Mouse (Mus musculus): Measurements from ENCODE around the gene Lrrk1. TPM values are rescaled to one million over a fixed set of nuclear protein-coding genes. Genes with fewer than 3 reads are reported as not detected.
A peak's percentile ranks its signal among the peaks of the same experiment; 100 is the strongest.

Lrrk1 gene
- polyA plus RNA-seq, 2 experiments, result 2.3 to 3.1 TPM

GRCm38 (mm10) chr7:66343307-66343706 is 44.8 kb downstream of the Lrrk1 start:
- Histone ChIP-seq H3K27me3 (ENCODE audit: control insufficient read depth, insufficient read depth, low read length) (no peaks in the 10 kb centered on the region), H3K4me3 (ENCODE audit: insufficient read depth in 1 of 2, low read depth in 2 of 2, low read length in 2 of 2) (no peak overlapping the region), H3K27ac (no peak overlapping the region), H3K9ac (replicated peaks) (no peak overlapping the region), H3K9me3 (ENCODE audit: control insufficient read depth, low read length) (no peaks in the 10 kb centered on the region), H3K36me3 (replicated peaks; ENCODE audit: control insufficient read depth, insufficient read depth, low read depth) (no peaks in the 10 kb centered on the region), H3K4me2 (ENCODE audit: low read depth) (no peak overlapping the region), H3K4me1 (replicated peaks; ENCODE audit: control insufficient read depth in 2 of 2, insufficient read depth in 2 of 2, low read length in 1 of 2) (0 out of 4 replicates have a peak, but pooled peaks cover 0 to 6% of the 10 kb centered on the region in 2 experiments)
- DNase-seq (ENCODE audit: low read depth in 3 of 3, low spot score in 3 of 3) (no peak), ATAC-seq (ENCODE audit: insufficient read depth) (no peak)
- TF ChIP-seq CTCF (IDR thresholded peaks at IDR 0.05; ENCODE audit: low read depth), result no peak
- TF ChIP-seq EP300 (IDR thresholded peaks at IDR 0.05; ENCODE audit: low read depth), result no peak
- 66% methylated on average over 5 of the region's 5 CpGs for WGBS (ENCODE audit: insufficient replicate concordance)

DNA sequence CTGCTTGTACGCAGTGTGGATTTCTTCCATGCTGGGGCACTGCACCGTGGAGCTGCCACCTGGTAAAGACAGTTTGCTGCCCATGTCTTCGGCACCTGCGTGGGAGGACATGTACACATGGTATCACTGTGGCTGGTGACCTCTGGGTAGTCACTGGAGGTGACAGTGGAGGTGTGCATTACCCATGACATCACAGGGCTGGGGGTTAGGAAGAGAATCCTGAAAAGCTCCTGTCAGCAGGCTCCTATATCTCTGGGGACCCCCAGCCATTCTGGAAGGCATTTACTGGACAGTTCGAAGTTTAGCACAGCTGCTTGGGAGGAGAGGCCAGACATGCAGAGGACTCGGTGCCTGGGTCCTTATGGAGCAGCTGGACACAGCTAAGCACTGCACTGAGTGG is 45.3 kb downstream of the Lrrk1 start:
- no peak for DNase-seq (ENCODE audit: low read depth in 3 of 3, low spot score in 3 of 3)
- no peak for ATAC-seq (ENCODE audit: insufficient read depth)
- WGBS (ENCODE audit: insufficient replicate concordance), result 69% methylated on average over 6 of the region's 6 CpGs
- Histone ChIP-seq H3K9me3 (ENCODE audit: control insufficient read depth, low read length) (no peaks in the 10 kb centered on the region), H3K4me2 (ENCODE audit: low read depth) (no peak overlapping the region), H3K4me3 (ENCODE audit: insufficient read depth in 1 of 2, low read depth in 2 of 2, low read length in 2 of 2) (no peak overlapping the region), H3K27me3 (ENCODE audit: control insufficient read depth, insufficient read depth, low read length) (no peaks in the 10 kb centered on the region), H3K27ac (no peak overlapping the region), H3K9ac (replicated peaks) (no peak overlapping the region), H3K4me1 (replicated peaks; ENCODE audit: control insufficient read depth in 2 of 2, insufficient read depth in 2 of 2, low read length in 1 of 2) (0 out of 4 replicates have a peak, but pooled peaks cover 0 to 6% of the 10 kb centered on the region in 2 experiments), H3K36me3 (replicated peaks; ENCODE audit: control insufficient read depth, insufficient read depth, low read depth) (no peaks in the 10 kb centered on the region)
- TF ChIP-seq EP300 (IDR thresholded peaks at IDR 0.05; ENCODE audit: low read depth) (no peak), CTCF (IDR thresholded peaks at IDR 0.05; ENCODE audit: low read depth) (no peak)

DNA sequence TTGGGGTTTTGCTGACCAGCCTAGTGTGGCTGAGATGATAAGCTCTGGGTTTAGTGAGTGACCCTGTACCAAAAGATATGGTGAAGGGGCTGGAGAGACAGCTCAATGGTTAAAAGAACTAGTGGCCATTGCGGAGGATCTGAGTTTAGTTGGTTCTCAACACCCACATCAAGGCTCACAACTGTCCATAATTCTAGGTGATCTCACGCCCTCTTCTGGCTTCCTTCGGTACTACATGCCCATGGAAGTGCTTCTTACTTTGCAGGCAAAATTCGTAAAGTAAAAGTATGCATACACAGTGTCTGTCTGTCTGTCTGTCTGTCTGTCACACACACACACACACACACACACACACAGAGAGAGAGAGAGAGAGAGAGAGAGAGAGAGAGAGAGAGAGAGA is 45.8 kb downstream of the Lrrk1 start:
- H3K27ac ChIP-seq, result no peak overlapping the region
- 37% methylated on average over 4 of the region's 4 CpGs for WGBS (ENCODE audit: insufficient replicate concordance)
- peak in 2 of 3 experiments; percentile 20 to 32 for DNase-seq (ENCODE audit: low read depth in 3 of 3, low spot score in 3 of 3)
- H3K36me3 ChIP-seq (replicated peaks; ENCODE audit: control insufficient read depth, insufficient read depth, low read depth), result no peaks in the 10 kb centered on the region
- 0 out of 4 replicates have a peak, but pooled peaks cover 0 to 4% of the 10 kb centered on the region in 2 experiments for H3K4me1 ChIP-seq (replicated peaks; ENCODE audit: control insufficient read depth in 2 of 2, insufficient read depth in 2 of 2, low read length in 1 of 2)
- no peak overlapping the region for H3K4me3 ChIP-seq (ENCODE audit: insufficient read depth in 1 of 2, low read depth in 2 of 2, low read length in 2 of 2)
- H3K27me3 ChIP-seq (ENCODE audit: control insufficient read depth, insufficient read depth, low read length), result no peaks in the 10 kb centered on the region
- H3K4me2 ChIP-seq (ENCODE audit: low read depth), result no peak overlapping the region
- no peak for TF ChIP-seq EP300 (IDR thresholded peaks at IDR 0.05; ENCODE audit: low read depth)
- peak; percentile 76 for TF ChIP-seq CTCF (IDR thresholded peaks at IDR 0.05; ENCODE audit: low read depth)
- no peak for ATAC-seq (ENCODE audit: insufficient read depth)
- H3K9me3 ChIP-seq (ENCODE audit: control insufficient read depth, low read length), result no peaks in the 10 kb centered on the region
- H3K9ac ChIP-seq (replicated peaks), result no peak overlapping the region

GRCm38 (mm10) chr7:66340044-66340443 is 48.1 kb downstream of the Lrrk1 start:
- DNase-seq (ENCODE audit: low read depth in 3 of 3, low spot score in 3 of 3) (no peak), ATAC-seq (ENCODE audit: insufficient read depth) (no peak)
- Histone ChIP-seq H3K27ac (no peak overlapping the region), H3K27me3 (ENCODE audit: control insufficient read depth, insufficient read depth, low read length) (no peaks in the 10 kb centered on the region), H3K36me3 (replicated peaks; ENCODE audit: control insufficient read depth, insufficient read depth, low read depth) (no peaks in the 10 kb centered on the region), H3K4me3 (ENCODE audit: insufficient read depth in 1 of 2, low read depth in 2 of 2, low read length in 2 of 2) (no peak overlapping the region), H3K9ac (replicated peaks) (no peak overlapping the region), H3K9me3 (ENCODE audit: control insufficient read depth, low read length) (no peaks in the 10 kb centered on the region), H3K4me2 (ENCODE audit: low read depth) (no peak overlapping the region), H3K4me1 (replicated peaks; ENCODE audit: control insufficient read depth in 2 of 2, insufficient read depth in 2 of 2, low read length in 1 of 2) (0 out of 4 replicates have a peak, but pooled peaks cover 0 to 4% of the 10 kb centered on the region in 2 experiments)
- no peak for TF ChIP-seq EP300 (IDR thresholded peaks at IDR 0.05; ENCODE audit: low read depth)
- whole genome bisulfite sequencing (ENCODE audit: insufficient replicate concordance), result 51% methylated on average over 3 of the region's 3 CpGs

DNA sequence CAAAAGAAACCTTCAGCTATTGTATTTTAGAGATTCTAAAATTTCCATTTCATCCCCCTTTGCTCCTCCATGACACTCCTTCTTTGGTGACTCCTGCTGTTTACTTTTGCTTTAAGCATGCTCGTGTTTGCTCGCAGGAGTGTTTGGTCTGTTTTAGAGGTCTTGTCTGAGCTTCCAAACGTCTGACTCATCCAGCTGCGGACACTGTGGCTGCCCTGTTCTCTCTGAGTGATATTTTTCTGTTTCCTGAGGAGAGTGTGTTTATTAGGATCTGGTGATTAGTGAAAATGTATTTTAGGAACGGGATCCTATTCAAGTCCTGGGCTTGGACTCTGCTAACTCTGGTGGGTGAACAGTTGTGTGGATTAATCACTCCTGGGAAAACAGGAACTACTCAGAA is 48.5 kb downstream of the Lrrk1 start:
- WGBS (ENCODE audit: insufficient replicate concordance), result 24% methylated on average over 5 of the region's 5 CpGs
- H3K4me1 ChIP-seq (replicated peaks; ENCODE audit: control insufficient read depth in 2 of 2, insufficient read depth in 2 of 2, low read length in 1 of 2), result 0 out of 4 replicates have a peak, but pooled peaks cover 0 to 4% of the 10 kb centered on the region in 2 experiments
- no peak overlapping the region for H3K4me2 ChIP-seq (ENCODE audit: low read depth)
- H3K4me3 ChIP-seq (ENCODE audit: insufficient read depth in 1 of 2, low read depth in 2 of 2, low read length in 2 of 2), result no peak overlapping the region
- DNase-seq (ENCODE audit: low read depth in 3 of 3, low spot score in 3 of 3), result no peak
- TF ChIP-seq EP300 (IDR thresholded peaks at IDR 0.05; ENCODE audit: low read depth) (no peak), CTCF (IDR thresholded peaks at IDR 0.05; ENCODE audit: low read depth) (no peak)
- H3K27me3 ChIP-seq (ENCODE audit: control insufficient read depth, insufficient read depth, low read length), result no peaks in the 10 kb centered on the region
- H3K36me3 ChIP-seq (replicated peaks; ENCODE audit: control insufficient read depth, insufficient read depth, low read depth), result no peaks in the 10 kb centered on the region
- no peak overlapping the region for H3K27ac ChIP-seq
- H3K9me3 ChIP-seq (ENCODE audit: control insufficient read depth, low read length), result no peaks in the 10 kb centered on the region
- H3K9ac ChIP-seq (replicated peaks), result no peak overlapping the region
- ATAC-seq (ENCODE audit: insufficient read depth), result no peak

Measured in liver, embryonic 14.5 days (tissue).